Mouse (Mus musculus): Measurements from ENCODE around the gene Msn.
"Not testable (repeated sequence)": the region's sequence is repeated elsewhere in the genome, so short reads cannot be mapped to it uniquely, and the experiment has no call there.

Msn gene

GRCm38 (mm10) chrX:96144960-96145488 is 49.2 kb downstream of the Msn start:
- DNase-seq (ENCODE audit: low spot score) = no peak

GRCm38 (mm10) chrX:96148217-96148616 is 52.4 kb downstream of the Msn start:
- no peak for DNase-seq (ENCODE audit: low spot score)

DNA sequence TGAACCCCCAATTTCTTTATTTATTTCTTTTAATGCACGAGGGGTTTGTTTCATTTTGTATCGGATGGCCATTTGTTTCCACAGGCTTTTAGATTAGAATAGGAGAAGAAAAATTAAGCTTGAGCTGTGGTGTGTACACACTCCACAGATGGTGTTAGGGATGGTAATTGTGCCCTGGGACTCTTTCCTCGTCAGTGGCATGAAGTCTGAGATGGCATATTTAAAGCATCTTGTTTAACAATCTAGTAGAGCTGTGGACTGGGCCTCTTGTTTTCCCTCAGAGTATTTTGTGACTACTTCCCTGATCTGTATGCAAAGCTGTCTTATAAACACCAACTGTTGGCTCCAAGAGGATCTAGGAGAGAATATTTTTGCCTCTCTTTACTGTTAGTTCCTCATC is 57.5 kb downstream of the Msn start:
- DNase-seq (ENCODE audit: low spot score) = no peak

- no peak for DNase-seq (ENCODE audit: low spot score)
Observed at GRCm38 (mm10) chrX:96157936-96158335, 62.1 kb downstream of the Msn start.

DNA sequence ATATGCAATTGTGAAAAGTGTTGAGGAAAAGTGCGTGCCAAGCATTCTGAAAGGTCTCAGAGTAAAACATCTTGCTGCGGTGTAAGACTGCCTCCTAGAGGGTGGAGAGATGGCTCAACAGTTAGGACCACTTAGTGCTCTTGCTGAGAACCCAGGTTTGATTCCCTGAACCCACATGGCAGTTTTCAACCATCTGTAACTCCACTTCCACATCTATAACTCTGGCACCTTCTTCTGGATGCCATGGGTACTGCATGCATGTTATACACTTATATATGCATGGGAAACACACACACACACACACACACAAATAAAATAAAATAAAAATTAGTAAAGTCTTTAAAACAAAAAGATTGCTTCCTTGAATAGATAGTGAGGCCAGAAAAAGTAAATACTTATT is 66.7 kb downstream of the Msn start:
- DNase-seq (ENCODE audit: low spot score) = no peak

DNA sequence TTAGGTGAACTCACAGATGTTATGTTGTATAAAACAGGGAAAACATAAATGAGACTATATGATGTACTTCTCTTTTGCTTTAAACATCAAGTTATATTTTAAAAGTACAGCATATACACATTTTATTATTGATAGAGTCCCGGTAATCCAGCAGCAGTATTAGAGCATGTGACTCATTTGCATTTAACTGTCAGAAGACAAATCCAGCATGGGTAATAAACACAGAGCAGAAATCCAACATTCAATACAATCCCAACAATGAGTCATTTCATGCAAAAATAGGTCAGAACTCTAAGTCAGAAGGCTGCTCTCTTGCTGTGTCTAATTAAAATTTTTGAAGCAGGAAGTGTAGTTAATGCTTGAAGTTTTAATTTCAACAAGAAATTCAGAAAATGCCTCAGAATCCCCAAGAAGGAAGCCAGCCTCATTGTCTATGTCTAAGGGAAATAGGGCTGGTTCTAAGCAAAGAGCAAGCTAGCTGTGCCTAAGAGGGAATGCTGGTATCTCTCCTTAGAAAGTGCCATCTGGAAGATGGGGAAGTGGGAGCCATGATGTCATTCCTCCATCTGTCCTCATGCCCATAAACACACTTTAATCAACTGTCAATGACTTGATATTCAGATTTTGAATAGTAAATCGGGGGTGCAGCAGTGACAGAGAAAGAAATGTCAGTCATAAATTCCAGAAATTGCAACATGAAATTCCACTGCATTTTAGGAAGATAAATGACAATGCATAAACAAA is 76.0 kb downstream of the Msn start:
- DNase-seq (ENCODE audit: low spot score) = no peak

GRCm38 (mm10) chrX:96178437-96178836 is 82.6 kb downstream of the Msn start:
- peak; percentile 6 for DNase-seq (ENCODE audit: low spot score)

DNA sequence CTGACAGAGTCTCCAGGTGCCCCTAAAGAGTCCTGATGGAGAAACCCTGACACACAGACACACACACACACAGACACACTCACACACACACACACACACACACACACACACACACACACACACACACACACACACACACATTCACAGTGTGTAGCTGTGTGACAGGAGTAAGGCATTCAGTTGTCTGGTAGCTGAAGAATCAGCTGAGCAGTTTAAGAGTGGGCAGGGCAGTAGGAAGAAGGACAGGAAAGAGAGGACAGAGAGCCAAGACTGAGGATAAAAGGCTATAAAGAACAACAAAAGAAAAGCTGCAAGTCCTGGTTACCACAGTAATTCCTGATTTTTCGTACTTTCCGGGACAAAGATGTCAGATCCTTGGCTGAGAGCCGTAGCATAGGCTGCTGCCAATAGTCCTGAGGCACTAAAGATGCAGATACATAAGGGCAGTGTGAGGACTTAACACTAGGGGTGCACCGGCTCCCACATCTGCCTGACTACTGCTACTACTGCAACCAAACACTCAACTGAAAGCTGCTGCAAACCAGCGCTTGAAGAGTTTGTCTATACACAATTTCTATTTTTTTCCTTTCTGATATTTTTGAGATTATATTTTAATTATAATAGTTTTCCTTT is 88.4 kb downstream of the Msn start:
- no peak for DNase-seq (ENCODE audit: low spot score)

DNA sequence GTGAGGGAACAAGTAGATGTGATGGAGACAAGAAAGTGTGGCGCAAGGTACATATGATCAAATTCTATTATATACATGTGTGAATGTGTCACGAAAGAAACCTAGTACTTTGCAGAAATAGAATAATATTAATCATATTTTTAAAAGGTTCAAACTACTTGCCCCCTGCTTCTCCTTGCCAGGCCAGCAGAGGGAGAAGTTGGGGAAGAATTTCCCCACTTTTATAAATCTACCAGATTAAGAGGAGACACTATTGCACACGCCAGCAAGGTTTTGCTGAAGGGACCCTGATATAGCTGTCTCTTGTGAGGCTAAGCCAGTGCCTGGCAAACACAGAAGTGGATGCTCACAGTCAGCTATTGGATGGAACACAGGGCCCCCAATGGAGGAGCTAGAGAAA is 109.3 kb downstream of the Msn start:
- DNase-seq (ENCODE audit: low spot score) = not testable (repeated sequence)

DNA sequence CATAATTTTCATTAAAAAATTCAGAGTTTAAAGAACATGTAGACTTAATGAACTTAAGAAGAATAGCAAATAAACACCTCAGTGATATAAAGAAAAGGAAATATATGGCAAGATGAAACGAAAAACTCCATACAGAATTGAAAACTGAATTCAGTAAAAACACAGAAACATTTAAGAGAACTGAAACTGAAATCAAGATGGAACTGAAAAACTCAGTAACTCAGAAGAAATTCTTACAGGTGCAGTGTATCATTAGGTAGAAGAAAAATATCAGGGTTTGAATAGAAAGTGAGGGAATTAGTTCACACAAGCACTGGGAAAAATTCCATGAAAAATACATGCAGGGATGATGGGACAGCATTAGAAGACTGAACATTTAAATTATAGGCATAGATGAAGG is 111.0 kb downstream of the Msn start:
- DNase-seq (ENCODE audit: low spot score) = no peak

DNA sequence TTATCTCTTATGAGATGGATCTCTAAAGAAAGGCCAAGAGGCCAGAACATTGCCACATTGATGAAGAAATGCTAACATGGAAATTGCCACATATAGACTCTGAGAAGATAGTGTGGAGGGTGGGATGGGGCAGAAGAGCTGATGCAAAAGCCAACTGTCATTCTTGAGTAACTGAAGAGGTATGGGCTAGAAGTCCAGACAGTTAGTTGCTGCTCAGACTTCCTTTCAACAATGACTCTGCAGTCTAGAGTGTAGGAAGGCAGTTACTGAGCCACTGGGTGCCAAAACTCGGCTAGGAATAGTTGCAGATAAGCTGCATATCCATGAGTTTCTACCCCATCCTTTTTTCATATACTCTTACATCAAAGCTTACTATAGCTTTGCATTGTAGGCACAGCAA is 122.2 kb downstream of the Msn start:
- no peak for DNase-seq (ENCODE audit: low spot score)

All from ovary, postnatal 14 days (tissue).